Mouse (Mus musculus) mature B cell (primary cell): ENCODE data around the gene Gns.
"Not testable (repeated sequence)": the region's sequence is repeated elsewhere in the genome, so short reads cannot be mapped to it uniquely, and the experiment has no call there.

ENCODE experiments used
- in situ Hi-C: fragments of 300-500 bp; cut with MboI; formaldehyde crosslinking; loops from 2 replicates; pipeline ENCODE4 v1.14.3; 2019

Gns gene

GRCm38 (mm10) chr10:121364801-121365564 is at the start of gene Gns:
Gene Gns (plus strand): TSS chr10:121365090.
- in situ Hi-C loops, result no loop called here

DNA sequence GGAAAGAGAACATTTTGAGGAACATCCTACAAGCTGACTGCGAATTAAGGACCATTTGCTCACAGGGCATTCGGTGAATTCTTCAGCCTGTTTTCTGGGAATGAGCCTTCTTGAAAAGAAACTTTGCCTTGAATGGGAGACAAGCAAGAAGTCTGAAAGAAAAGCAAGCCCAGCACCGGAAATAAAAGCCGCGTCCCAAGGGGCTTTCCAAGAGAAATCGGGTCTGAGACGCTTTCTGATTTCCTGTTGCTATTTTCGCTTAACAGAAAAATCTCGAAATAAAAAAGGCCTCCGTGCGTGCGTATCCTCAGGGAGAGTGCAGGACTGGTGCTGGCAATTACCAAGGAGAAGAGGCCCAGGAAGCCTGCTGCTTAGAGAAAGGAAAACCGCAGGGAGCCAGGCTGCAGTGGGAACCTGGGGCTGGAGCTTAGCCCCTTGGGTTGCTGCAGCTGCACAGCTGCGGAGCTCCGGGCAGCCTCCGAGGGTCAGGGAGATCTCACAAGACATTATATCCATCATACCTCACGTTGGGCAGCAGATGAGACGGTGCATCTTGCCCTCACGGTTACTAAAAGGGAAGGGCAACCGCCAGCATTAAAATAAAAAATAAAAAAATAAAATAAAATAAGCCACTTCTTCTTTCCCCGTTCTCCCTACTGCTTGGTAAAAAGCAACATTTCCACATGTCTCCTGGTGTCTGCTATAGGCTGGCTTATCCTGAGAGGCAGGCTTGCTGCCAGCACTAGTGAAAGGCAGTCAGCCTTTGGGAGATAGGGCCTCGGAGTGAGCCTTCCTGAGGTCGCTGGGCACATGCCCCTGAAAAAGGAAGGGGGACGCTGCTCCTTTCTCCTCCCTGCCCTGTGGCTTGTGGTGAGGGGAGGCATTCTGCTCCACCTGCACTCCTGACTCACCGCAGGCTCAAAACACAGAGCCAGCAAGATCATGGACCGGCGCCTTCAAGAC is 49.3 kb upstream of the Gns start:
- in situ Hi-C loops, result no loop called here

DNA sequence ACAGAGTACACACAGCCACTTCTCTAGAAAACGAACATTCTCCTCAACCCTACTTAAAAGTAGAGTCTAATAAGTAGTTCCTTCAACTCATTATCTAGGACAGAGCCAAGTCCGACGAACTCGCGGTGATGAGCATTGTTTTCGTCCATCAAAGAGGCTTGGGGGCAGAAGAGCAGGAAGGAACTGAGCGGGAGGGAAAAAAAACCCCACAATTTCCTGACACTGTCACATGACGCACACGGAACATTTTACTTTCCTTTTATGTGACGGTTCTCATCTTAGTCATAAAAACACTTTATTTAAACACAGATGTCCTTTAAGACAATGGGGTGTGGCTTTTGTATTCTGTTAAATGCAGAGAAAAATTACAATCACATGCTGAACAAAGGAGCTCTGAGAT is 48.5 kb upstream of the Gns start:
- in situ Hi-C loops, result no loop called here

- in situ Hi-C loops, result no loop called here
These were observed 46.4 kb upstream of the Gns start for GRCm38 (mm10) chr10:121318397-121318950.

- in situ Hi-C loops, result no loop called here
These were observed 41.4 kb upstream of the Gns start for GRCm38 (mm10) chr10:121323493-121323892.

- in situ Hi-C loops, result no loop called here
These were observed 38.7 kb upstream of the Gns start for GRCm38 (mm10) chr10:121326167-121326566.

GRCm38 (mm10) chr10:121329586-121329985 is 35.3 kb upstream of the Gns start:
- in situ Hi-C loops, result no loop called here

DNA sequence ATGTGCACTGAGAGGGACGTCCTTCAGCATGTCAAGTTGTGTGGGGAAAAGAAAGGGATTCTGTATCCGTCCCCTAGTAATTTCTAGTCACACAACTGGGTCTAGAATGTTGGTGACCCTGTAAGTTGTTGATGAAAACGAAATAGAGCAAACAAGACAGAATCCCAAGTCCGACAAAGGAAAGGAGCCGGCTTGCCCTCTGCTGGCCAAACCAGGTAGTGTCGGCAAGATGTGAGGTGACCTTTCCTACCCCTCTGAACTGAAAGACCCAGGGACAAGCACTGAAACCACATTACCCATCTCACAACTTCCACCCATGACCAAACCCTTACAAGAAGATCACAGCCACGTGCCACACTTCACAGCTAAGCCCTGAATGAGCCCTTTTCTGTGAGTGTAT is 34.0 kb upstream of the Gns start:
- in situ Hi-C loops, result no loop called here

- in situ Hi-C loops, result no loop called here
These were observed 30.3 kb upstream of the Gns start for GRCm38 (mm10) chr10:121334576-121334975.

DNA sequence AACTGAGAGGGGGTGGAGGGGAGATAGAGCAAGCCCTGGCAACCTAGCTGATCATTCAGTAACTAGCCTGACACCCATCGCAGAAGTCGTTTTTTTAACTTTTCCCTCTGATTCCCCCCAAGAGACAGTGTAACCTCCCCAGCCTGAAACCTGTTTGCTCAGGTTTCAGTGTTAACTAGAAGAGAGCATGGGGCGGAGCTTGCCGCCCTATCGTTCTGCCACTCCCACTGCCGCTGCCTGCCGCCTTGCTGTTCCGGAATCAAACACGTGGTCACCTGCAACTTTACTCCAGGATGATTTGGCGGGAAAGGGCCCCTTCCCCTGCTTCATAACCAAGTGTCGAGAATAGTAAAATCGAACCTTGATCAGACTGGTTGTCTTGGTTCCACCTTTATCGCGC is 28.4 kb upstream of the Gns start:
- in situ Hi-C loops, result not testable (repeated sequence)

DNA sequence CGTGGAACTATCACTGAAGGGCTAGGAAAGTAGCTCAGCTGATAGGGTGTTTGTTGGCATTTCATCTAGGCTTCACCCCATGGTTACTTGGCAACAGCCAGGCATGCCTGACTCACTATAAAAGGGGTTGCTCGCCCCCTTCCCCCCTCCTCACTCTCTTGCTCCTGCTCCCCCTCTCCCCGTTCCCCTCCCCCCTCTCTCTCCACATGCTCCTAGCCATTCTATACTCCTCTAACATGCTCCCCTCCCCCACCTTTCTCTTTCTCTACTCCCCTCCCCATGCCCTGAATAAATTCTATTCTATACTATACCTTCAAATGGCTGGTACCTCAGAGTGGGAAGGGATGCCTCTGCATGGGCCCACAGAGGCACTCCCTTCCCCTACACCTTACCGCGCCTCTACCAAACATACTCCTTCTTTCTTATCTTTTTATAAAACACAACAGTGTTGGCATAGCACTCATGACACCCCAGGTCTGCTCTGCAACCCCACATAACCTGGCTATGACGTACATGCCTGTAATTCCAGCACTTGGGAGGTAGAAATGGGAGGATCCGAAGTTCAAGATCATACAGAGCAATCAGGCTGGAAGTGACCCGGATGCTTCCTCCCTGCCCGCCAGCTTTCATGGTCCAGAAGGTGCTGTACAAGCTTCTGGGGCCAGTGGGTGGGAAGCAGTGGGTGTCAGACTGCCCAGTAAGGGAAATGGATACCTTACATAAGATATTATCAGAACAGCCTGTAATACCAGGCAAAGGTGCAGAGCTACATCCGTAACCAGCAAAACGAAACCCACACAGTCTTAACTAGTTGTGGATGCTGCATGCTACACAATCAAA is 23.9 kb upstream of the Gns start:
- in situ Hi-C loops, result no loop called here

DNA sequence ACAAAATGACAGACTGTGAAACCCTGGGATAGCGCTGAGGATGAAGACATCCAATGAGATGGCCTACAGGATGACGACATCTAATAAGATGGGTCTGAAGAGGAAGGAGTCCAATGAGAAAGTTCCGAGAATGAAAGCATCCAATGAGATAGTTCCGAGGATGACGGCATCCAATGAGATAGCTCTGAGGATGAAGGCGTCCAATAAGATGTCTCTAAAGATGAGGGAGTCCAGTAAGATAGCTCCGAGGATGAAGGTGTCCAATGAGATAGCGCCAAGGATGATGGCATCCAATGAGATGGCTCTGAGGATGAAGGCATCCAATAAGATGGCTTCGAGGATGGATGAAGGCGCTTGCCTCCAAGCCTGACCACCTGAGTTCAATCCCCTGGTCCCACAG is 22.6 kb upstream of the Gns start:
- in situ Hi-C loops, result no loop called here

DNA sequence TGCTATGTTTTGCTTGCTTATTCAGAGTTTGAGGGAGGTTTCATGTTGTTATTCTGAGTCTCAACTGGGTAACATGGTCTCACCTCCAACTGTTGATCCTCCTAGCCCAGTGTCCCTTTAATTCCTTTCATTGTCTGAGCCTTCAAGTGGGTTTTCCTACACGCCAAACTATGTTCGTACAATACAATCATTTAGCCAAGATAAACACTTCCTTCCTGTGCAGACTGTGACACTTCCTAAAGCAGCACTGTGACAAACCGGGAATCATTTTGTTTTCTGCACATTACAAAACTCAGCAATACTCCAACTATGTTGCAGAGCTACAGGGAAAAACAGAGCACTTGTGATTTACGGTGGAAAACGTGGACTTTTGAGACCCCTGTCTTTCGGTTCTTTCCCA is 21.0 kb upstream of the Gns start:
- in situ Hi-C loops, result no loop called here

DNA sequence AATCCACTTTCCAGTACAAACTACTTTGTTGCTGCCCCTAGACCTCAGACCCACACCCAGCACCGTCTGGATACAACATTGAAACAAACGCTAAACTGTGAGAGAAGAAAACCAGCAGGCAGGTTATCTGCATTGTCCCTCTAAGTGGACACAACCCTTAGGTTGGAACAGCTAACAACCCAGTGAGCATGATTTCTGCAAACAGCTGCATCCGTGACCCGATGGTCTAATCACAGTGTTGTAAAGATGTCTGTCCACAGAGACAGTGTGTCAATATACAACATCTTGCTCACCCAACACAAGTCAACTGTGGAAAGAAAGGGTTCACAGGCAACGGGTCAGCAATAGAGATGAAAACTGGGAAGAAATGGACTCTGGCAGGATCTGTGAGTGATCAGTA is 15.6 kb upstream of the Gns start:
- in situ Hi-C loops, result no loop called here

DNA sequence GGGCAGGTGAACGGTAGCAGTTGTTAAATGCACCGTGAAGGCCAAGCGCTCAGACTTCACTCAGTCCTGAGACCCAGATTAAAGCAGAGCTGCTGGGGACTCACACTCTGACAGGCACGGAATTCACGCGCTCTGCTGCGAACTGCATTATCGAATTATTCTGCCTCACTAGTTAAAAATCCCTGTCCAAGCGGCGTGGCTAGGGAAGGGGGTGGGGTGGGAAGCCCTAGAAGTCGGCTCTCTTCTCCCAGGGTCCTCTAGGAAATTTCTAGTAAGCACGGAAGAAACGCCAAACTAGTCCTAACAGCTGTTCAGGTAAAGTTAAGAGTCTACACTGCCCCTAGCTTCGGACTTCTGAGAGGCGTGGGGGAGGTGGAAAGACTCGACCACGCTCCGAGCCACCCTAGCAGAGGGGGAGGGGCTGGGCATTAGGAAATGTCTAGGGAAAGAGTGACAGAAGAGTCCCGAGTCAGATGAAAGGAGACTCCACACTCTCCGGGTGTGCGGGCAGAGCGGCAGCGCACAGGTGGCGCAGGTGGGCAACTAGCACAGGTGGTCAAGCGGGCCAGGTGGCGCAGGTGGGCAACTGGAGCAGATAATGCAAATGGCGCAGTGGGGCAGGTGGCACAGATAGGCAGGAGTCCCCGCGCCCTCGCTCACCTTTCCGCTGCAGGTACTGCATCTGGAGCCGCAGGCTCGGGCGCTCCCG is 14.4 kb upstream of the Gns start:
- in situ Hi-C loops, result no loop called here

- in situ Hi-C loops, result no loop called here
These were observed 13.8 kb upstream of the Gns start, which contains the start of gene Tbc1d30 for GRCm38 (mm10) chr10:121351066-121351581. Gene Tbc1d30 (minus strand): TSS chr10:121351278.

- in situ Hi-C loops, result no loop called here
These were observed 13.1 kb upstream of the Gns start for GRCm38 (mm10) chr10:121351692-121352290.

- in situ Hi-C loops, result no loop called here
These were observed 4.5 kb upstream of the Gns start for GRCm38 (mm10) chr10:121360358-121360757.

DNA sequence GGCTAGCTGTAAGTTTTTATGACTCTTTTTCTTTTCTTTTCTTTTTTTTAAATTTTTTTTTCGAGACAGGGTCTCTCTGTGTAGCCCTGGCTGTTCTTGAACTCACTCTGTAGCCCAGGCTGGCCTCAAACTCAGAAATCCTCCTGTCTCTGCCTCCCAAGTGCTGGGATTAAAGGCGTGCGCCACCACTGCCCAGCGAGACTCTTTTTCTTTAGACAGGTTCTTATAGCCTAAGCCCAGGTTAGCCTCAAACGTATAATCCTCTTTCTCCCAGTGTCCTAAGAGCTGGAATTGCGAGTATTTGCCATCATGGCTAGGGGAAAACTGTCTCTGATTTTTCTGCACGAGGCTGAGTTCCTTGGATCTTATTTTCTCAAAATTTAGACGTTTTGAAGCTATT is 1.7 kb upstream of the Gns start:
- in situ Hi-C loops, result no loop called here

- in situ Hi-C loops, result no loop called here
These were observed 584 bp upstream of the Gns start for GRCm38 (mm10) chr10:121364306-121364705.
